Mouse (Mus musculus): Measurements from ENCODE around the gene Enkd1.

Enkd1 gene

GRCm38 (mm10) chr8:105707498-105708403 is at the start of gene Enkd1, which contains the start of gene 4933405L10Rik:
Gene Enkd1 (minus strand): TSS chr8:105708210.
Gene 4933405L10Rik (plus strand): TSS chr8:105707655.
- peak; percentile 84 for DNase-seq (ENCODE audit: low spot score)

- DNase-seq (ENCODE audit: low spot score), result no peak
Measured at GRCm38 (mm10) chr8:105754688-105755087, 46.7 kb upstream of the Enkd1 start.

- DNase-seq (ENCODE audit: low spot score), result no peak
Measured at GRCm38 (mm10) chr8:105753916-105754315, 45.9 kb upstream of the Enkd1 start.

GRCm38 (mm10) chr8:105750606-105751005 is 42.6 kb upstream of the Enkd1 start:
- no peak for DNase-seq (ENCODE audit: low spot score)

- no peak for DNase-seq (ENCODE audit: low spot score)
Measured at GRCm38 (mm10) chr8:105743301-105743700, 35.3 kb upstream of the Enkd1 start.

- no peak for DNase-seq (ENCODE audit: low spot score)
Measured at GRCm38 (mm10) chr8:105739216-105739615, 31.2 kb upstream of the Enkd1 start.

GRCm38 (mm10) chr8:105732186-105732585 is 24.2 kb upstream of the Enkd1 start:
- no peak for DNase-seq (ENCODE audit: low spot score)

GRCm38 (mm10) chr8:105727397-105728124 is 19.6 kb upstream of the Enkd1 start:
- peak; percentile 61 for DNase-seq (ENCODE audit: low spot score)

GRCm38 (mm10) chr8:105725726-105726125 is 17.7 kb upstream of the Enkd1 start:
- no peak for DNase-seq (ENCODE audit: low spot score)

GRCm38 (mm10) chr8:105722861-105723260 is 14.9 kb upstream of the Enkd1 start:
- no peak for DNase-seq (ENCODE audit: low spot score)

- DNase-seq (ENCODE audit: low spot score), result no peak
Measured at GRCm38 (mm10) chr8:105719637-105720036, 11.6 kb upstream of the Enkd1 start.

- no peak for DNase-seq (ENCODE audit: low spot score)
Measured at GRCm38 (mm10) chr8:105716302-105716945, 8.4 kb upstream of the Enkd1 start.

- no peak for DNase-seq (ENCODE audit: low spot score)
Measured at GRCm38 (mm10) chr8:105715042-105715441, 7.0 kb upstream of the Enkd1 start.

GRCm38 (mm10) chr8:105714139-105714538 is 6.1 kb upstream of the Enkd1 start:
- DNase-seq (ENCODE audit: low spot score), result peak; percentile 86

- no peak for DNase-seq (ENCODE audit: low spot score)
Measured at GRCm38 (mm10) chr8:105712286-105712685, 4.3 kb upstream of the Enkd1 start.

- DNase-seq (ENCODE audit: low spot score), result no peak
Measured at GRCm38 (mm10) chr8:105709317-105709716, 1.3 kb upstream of the Enkd1 start.

- DNase-seq (ENCODE audit: low spot score), result no peak
Measured at GRCm38 (mm10) chr8:105708675-105709074, 665 bp upstream of the Enkd1 start.

GRCm38 (mm10) chr8:105706426-105706825 is 1.6 kb downstream of the Enkd1 start:
- no peak for DNase-seq (ENCODE audit: low spot score)

- DNase-seq (ENCODE audit: low spot score), result no peak
Measured at GRCm38 (mm10) chr8:105704955-105705354, 3.1 kb downstream of the Enkd1 start.

GRCm38 (mm10) chr8:105704146-105704812 is 3.7 kb downstream of the Enkd1 start:
- DNase-seq (ENCODE audit: low spot score), result no peak

GRCm38 (mm10) chr8:105702731-105703415 is 5.1 kb downstream of the Enkd1 start:
- DNase-seq (ENCODE audit: low spot score), result no peak
